Mouse (Mus musculus): ENCODE data around the gene Fam71a. TPM values are rescaled to one million over a fixed set of nuclear protein-coding genes. Genes with fewer than 3 reads are reported as not detected.

Fam71a gene
- total RNA-seq, 2 experiments from 2014 or later = not detected

- no peak for DNase-seq
Observed at GRCm38 (mm10) chr1:191122744-191123143, 41.9 kb downstream of the Fam71a start.

- DNase-seq = no peak
Observed at GRCm38 (mm10) chr1:191115514-191116238, 48.9 kb downstream of the Fam71a start.

- DNase-seq = no peak
Observed at GRCm38 (mm10) chr1:191114868-191115267, 49.7 kb downstream of the Fam71a start.

Other genes with a start within 250 kb of the Fam71a start
- 10 to 100 TPM; 25.8 to 26.3 TPM for gene Angel2, start 239.7 kb downstream of the Fam71a start, total RNA-seq (2021)
- gene Vash2, start 185.5 kb downstream of the Fam71a start, total RNA-seq (2021) = 10 to 100 TPM; 12.3 to 14.6 TPM
- 10 to 100 TPM; 10.9 to 11.7 TPM for gene Flvcr1, start 138.7 kb downstream of the Fam71a start, total RNA-seq (2021)
- not detected for gene Spata45, start 128.2 kb downstream of the Fam71a start, total RNA-seq (2021)
- 10 to 100 TPM; 14.9 to 19.7 TPM for gene Tatdn3, start 101.9 kb downstream of the Fam71a start, total RNA-seq (2021)
- 1 to 10 TPM; 1.2 to 2.6 TPM for gene Nsl1, start 101.8 kb downstream of the Fam71a start, total RNA-seq (2021)
- under 1 TPM; 0.52 to 0.56 TPM for gene Batf3, start 67.0 kb downstream of the Fam71a start, total RNA-seq (2021)
- 10 to 100 TPM in 1 of 2 experiments, 1 to 10 TPM in 1; 5.0 to 13.4 TPM for gene Atf3, start 53.2 kb upstream of the Fam71a start, total RNA-seq (2021)
- gene Nenf, start 153.4 kb upstream of the Fam71a start, total RNA-seq (2021) = 10 to 100 TPM; 83.8 to 87.2 TPM
- gene Tmem206, start 161.1 kb upstream of the Fam71a start, total RNA-seq (2021) = 1 to 10 TPM; 2.3 to 4.6 TPM
- 10 to 100 TPM; 68.2 to 69.3 TPM for gene Ppp2r5a, start 238.5 kb upstream of the Fam71a start, total RNA-seq (2021)

Data from gastrocnemius, postnatal 10 days (tissue).